Mouse (Mus musculus): ENCODE measurements at regions not wholly inside any gene's neighbourhood (a gene's known extent, or its start where the extent isn't known, plus 50 kb on each side); places are given as distances from the start of the nearest gene placed in this dataset.

GRCm38 (mm10) chr1:13424524-13424923 is 2010.6 kb downstream of the A830018L16Rik start:
- DNase-seq (ENCODE audit: inconsistent ontology term): no peak

DNA sequence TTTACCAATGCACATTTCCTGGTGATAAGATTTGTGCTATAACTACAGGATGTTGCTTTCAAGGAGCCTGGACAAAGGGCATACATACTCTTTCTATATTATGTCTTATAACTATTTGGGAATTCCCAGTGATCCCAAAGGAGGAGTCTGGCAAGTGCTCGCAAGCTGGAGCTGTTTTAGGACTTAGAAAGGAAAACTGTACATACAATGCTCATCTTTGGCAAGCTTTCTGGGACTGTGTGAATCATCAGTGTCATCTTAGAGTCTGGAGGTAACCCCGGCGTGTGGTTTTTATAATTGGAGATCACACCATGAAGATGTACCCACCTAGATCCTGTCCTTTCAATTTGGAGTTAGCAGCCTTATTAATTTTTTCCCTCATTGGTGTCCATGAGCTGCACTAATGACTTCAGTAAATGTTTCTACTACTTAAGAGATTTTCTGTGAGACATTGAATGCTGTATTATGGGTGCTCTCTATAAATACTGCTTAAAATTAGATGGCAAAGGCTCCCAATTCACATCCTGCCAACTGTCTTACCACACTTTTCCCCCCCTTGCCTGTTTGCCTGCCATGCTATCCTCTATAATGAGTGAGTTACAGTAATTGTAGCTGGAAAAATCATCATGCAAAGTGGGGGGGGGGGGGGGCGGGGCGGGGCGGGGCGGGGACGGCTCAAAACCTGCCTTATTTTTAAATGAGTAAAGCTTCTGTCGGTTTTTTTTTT is 2011.9 kb downstream of the A830018L16Rik start:
- DNase-seq (ENCODE audit: inconsistent ontology term): peak; percentile 42

DNA sequence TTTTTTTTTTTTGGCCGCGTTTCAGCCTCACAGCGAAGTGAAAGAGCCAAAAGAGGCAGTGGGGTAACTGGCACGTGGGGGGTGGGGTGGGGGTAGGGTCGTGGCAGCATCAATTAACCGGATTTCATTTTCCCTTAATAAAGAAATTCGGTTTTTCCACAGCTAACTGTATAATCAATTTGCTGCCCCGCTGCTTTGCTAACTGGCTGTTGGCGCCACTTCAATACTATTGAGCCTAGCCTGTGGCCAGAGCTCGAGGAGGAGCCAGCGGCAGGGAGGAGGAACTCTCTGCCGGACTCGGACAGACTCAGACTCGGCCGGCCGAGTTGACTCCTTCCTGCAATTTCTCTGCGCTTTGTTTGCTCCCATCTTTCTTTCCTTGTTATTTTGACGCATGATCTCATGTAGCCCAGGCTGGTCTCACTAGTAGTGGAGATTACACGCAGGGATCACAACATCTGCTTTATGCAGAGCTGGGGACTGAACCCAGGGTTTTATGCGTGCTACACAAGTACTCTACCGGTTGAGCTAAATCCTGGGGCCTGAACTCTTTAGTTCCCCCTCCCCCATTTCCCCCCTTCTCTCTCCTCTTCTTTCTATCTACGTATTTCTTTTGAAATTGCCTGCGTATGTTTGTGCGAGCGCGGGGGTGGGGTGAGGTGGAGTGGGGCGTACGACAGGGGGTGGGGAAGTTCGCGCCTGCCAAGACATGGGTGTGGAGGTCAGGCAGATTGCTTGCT is 2012.6 kb downstream of the A830018L16Rik start:
- peak; percentile 76 for DNase-seq (ENCODE audit: inconsistent ontology term)

DNA sequence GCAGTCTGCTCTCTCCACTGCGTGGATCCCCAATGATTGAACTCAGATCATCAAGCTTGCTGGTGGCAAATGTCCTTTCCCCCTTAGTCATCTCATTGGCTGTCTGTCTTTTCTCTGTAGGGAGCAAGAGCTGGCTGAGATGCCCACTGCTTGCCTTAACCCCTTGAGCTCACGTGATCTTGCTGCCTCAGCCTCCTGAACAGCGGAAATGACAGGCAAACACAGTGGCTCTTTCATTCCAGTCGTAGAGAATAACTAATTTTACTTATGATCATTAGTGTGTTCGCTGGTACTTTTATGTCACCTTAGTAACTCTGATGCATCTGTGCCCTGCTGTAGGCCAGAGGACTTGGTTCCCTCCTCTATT is 2013.1 kb downstream of the A830018L16Rik start:
- DNase-seq (ENCODE audit: inconsistent ontology term): no peak

DNA sequence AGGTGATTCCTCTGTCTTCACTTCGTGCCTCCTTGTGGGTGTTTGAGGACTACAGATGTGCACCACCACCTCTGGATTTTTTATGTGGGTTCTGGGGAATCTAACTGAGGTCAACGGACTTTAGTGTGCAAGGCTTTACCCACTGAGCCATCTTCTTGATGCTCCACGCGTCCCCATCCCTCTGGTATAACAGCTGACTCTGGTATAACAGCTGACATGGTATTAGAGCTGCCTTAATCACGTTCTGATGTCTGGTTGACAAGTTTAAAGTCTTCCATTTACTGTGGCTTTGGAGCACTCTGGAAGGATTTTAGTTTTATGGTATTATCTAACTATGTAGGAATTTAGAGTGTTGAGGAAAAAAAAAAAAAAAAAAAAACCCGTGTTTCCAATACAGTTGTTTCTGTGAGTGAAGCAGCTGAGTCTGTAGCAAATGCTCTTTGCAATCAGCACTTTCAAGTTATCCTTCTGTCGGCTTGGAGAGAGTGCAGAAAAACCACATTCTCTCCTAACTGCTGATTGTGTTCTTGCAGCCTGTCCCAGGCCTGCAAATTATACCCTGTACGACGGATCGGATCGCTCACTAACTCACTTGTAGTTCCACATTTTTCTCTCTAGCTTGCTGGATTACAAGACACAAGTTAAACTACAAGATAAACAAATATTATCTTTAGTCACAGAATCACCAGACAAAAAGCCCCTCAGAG is 2013.7 kb downstream of the A830018L16Rik start:
- DNase-seq (ENCODE audit: inconsistent ontology term): no peak

DNA sequence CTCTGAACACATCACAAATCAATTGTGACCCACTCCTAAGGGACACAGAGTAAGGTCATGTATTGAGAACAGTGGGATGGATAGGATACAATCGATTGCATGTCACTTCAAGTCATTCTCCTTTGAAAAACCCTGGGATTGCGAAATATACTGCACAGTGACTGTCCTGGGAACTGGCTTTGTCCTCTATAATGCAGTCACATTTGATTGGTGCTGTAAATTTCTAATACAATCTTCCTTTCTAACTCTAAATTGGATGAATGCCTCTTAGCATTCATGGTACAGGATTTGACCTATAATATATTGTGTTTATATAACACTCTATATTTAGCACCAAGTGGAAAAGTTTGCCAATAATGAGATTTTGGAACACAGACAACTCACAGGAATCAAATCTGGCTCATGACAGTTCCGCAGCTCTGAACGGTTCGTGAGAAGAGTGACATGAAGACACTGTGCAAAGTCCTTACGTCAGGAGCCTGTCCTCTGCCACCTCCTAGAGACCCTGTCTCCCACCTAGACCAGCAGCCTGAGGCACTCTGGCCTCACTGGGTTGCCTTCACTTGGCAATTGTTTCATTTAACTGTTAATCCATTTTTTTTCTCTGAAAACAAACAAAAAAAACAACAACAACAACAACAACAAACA is 2024.0 kb downstream of the A830018L16Rik start:
- no peak for DNase-seq (ENCODE audit: inconsistent ontology term)

DNA sequence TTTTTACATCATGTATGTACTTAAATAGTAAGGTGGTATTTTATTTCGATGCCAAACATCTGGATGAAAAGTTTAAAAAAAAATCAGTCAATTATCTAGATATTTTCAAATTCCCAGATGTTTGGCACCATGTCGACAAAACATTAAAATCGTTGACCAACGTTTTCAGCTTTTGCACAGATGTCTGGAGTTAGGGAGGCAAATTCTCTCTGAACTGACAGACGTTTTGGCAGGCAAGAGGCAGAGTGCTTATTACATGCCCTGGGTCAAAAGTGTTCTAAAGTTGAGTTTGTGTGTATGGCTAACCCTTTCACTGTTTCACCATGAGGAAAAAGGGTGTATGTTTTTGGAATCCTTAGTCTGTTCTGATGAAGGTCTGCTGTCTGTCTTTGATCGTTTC is 2028.5 kb downstream of the A830018L16Rik start:
- DNase-seq (ENCODE audit: inconsistent ontology term): no peak

- DNase-seq (ENCODE audit: inconsistent ontology term): no peak
These were observed 2040.6 kb downstream of the A830018L16Rik start for GRCm38 (mm10) chr1:13454534-13454933.

DNA sequence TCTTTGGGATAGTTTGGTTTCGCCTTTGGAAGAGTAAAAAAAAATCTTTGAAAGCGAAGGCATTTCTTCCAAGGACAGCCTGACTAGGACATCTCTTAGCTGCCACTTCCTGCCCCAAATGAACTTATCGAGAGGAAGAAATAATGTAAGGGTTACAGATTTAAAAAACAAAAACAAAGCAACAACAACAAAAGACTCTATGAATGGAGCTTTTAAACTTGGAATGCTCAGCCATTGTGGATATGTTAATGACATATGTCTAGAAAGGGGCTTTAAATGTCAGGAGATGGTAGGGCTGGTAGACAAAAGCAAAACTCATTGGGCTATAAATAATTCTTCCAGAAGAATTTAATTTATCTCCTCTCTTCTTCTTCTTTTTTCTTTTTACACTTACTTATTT is 2041.7 kb downstream of the A830018L16Rik start:
- DNase-seq (ENCODE audit: inconsistent ontology term): no peak

DNA sequence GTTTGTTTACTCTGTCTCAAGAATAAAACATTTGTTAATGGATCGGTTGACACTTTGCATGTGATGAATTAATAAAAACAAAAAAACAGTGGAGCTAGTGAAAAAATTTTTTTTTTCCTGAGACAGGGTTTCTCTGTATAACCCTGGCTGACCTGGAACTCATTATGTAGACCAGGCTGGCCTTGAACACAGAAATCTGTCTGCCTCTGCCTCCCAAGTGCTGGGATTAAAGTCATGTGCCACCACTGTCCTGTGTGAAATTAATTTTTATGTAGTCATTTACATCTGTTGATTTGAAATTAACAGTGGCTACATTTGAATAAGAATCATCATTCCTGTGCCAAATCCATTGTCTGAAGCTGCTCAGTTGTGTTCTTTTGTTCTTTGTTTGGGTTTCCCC is 2050.4 kb downstream of the A830018L16Rik start:
- DNase-seq (ENCODE audit: inconsistent ontology term): no peak

DNA sequence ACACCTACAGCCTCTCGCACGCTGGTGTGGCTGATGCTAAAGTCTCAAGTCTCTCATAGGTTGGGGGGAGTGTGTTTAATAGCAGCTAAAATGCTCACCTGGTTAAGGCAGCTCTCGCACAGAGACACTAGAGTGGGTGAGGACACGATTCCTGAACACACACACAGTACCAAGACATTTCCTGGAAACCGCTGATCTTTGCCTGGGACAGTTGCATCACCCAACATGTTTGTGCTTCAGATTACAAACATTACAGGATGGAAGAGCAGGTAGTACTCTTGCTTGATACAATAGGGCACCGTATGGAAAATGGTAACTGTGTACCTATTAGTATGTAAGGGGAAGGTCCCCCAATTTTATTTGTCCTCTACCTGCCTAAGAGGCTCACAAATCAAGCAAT is 2053.3 kb downstream of the A830018L16Rik start:
- no peak for DNase-seq (ENCODE audit: inconsistent ontology term)

DNA sequence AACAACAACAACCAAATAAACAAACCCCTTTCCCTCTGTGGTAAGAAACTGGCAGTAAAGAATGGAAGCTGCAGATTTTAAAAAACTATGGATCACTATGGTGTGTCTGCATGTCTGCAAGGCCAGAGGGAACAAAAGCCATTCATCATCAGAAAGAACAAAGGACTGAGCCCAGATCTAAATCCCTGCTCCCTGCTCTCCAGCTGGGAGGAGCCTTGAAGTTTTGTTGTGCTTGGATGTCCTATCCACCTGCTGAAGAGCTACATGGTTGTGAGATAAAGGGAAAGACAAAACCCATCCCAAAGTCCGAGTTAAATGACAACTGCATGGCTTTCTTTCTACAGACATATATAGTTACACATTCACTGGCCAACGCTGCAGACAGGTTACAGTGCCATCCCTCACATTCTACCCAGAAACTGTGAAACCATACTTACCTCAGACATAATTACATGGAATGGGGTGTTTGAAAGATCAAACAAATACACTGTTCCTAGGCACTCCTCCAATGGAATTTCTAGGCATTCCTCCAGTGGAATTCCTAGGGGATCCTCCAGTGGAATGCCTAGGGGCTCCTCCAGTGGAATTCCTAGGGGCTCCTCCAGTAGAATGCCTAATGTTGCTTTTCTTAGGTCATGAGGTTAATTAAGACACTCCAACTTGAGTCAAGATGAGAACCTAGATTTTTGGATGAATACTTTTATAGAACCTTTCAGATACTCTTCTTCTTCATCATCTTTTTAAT is 2054.2 kb downstream of the A830018L16Rik start:
- peak; percentile 51 for DNase-seq (ENCODE audit: inconsistent ontology term)

DNA sequence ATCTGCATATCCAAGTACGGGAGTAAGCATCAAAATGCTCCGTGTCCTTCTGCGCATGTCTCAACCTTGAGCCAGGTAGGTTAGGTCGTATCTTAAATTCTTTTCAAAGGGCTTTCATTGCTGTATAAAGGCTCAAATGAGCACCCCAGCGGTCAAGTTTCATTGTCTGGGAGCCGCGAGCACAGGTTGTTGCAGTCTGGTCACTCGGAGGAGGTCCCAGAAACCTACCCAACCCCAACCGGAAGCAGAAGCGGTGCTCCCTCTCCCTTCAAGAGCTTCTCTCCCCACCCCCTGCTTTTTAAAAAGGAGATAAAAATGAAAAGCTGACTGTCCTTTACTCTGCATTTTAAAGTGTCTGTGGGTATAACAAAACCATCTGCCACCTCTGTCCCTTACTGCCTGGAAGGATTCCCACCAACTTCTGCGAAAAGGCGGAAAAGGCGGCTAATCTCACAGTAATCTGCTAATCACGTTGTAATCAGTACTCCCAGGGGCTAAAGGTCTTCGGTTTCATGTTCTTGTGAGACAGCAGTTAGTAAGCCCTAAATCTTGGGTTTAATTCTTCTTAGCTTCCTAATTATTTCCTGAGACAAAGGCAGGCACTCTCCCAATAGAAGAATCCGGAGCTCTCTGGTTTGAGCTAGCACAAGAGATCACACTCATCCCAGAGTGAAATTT is 2081.0 kb downstream of the A830018L16Rik start:
- peak; percentile 3 for DNase-seq (ENCODE audit: inconsistent ontology term)

DNA sequence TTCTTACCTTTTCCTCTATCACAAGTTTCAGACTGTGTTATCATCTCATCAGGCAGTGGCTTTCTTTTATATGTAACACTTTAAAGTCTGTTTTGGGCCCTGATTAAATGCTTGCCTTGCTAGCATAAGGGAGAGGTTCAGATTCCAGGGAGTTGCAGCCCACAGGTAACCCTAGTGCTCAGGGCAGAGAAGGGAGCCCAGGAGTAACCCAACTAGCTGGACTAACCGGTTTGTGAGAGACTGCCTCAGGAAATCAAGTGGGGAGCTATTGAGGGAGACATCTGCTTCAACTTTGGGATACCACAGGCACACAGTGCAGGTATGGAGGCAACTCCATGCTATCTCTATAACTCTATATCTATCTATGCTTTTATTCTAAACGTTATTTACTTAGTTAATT is 2082.5 kb downstream of the A830018L16Rik start:
- no peak for DNase-seq (ENCODE audit: inconsistent ontology term)

DNA sequence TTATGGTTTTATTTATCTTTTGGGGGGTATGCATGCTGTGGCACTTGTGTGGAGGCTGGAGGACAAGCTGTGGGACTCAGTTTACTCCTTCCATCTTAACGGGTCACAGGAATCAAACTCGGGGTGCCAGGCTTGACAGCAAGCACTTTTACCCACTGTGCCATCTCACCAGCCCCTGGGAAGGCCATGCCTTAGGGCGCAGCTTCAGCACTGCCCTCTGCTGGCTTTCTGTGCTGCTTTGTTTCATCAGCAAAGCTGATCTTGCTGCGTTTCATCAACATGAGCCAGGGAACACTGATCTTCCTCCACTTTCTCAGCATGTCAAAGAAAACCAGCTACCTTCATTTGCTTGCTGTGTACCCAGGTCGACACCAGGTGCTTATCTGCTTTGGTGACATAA is 2086.6 kb downstream of the A830018L16Rik start:
- DNase-seq (ENCODE audit: inconsistent ontology term): no peak

- DNase-seq (ENCODE audit: inconsistent ontology term): no peak
These were observed 2088.0 kb downstream of the A830018L16Rik start for GRCm38 (mm10) chr1:13501938-13502337.

GRCm38 (mm10) chr1:13513761-13514160 is 2099.9 kb downstream of the A830018L16Rik start:
- DNase-seq (ENCODE audit: inconsistent ontology term): no peak

Measured in Muller cell, postnatal 12 days (primary cell).